Mouse (Mus musculus): ENCODE data around the gene Ndufs7.

DNA sequence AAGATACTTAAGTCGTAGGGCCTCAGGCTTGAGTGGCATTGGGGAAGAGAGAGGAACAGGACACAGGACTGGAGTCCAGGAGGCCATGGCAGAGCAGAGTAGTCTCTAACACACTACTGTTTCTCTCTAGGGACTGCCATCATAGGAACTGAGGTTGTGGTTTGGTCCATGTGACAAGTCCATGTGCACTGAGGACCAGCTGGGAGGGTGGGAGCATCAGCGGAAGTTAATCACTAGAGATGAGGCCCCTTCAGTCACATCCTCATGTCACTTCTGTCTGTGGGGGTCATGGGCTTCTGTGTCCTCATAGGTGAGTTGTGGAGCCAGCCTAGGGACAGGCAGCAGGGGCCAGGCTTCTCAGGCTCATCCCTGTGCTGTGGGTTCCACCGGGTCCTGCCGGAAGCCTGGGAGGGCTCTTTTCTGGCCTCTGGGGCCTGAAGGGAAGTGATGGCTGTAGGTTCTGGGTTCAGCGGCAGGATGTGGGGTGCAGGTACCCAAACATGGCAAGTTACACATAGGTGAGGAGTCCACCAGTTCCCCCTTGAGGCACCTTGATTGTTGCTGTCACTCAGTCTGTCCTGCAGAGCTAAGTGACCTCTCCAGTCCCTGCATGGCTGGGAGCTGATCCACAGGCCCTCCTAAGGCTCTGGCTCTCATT is 22.4 kb downstream of the Ndufs7 start:
- no peak for TF ChIP-seq CTCF (IDR thresholded peaks at IDR 0.05; ENCODE audit: control insufficient read depth, insufficient read depth, low read length)
- TF ChIP-seq POLR2A (IDR thresholded peaks at IDR 0.05; ENCODE audit: borderline replicate concordance, control insufficient read depth, low read depth, low read length): no peak

Measured in bone marrow, adult 2 months (tissue).